Mouse (Mus musculus): ENCODE results near the gene Cdc5l.

- no peak for TF ChIP-seq CTCF (IDR thresholded peaks at IDR 0.05; ENCODE audit: low read depth, low read length)
- TF ChIP-seq TAL1 (conservative IDR thresholded peaks at IDR 0.05; ENCODE audit: low read depth, low read length), result no peak
- no peak for TF ChIP-seq POLR2AphosphoS5 (IDR thresholded peaks at IDR 0.05; ENCODE audit: insufficient replicate concordance, low read depth, low read length)
- TF ChIP-seq GATA1 (IDR thresholded peaks at IDR 0.05; ENCODE audit: borderline replicate concordance, low read length), result no peak
Observed at GRCm38 (mm10) chr17:45473667-45474066, 40.1 kb upstream of the Cdc5l start.
